Mouse (Mus musculus) cerebellum, adult (tissue): ENCODE measurements around the gene Gm12185.
"Not testable (repeated sequence)": the region's sequence is repeated elsewhere in the genome, so short reads cannot be mapped to it uniquely, and the experiment has no call there.

ENCODE experiments used
- ATAC-seq: cut with Nextera tagmentation; 2 replicates; pipeline ENCODE4 v1.9.2; 2017; ENCODE audit warnings: mild to moderate bottlenecking, moderate library complexity, mixed read lengths; ENCODE audit not compliant: insufficient number of reproducible peaks, low FRiP score, low TSS enrichment

The Gm12185 gene

DNA sequence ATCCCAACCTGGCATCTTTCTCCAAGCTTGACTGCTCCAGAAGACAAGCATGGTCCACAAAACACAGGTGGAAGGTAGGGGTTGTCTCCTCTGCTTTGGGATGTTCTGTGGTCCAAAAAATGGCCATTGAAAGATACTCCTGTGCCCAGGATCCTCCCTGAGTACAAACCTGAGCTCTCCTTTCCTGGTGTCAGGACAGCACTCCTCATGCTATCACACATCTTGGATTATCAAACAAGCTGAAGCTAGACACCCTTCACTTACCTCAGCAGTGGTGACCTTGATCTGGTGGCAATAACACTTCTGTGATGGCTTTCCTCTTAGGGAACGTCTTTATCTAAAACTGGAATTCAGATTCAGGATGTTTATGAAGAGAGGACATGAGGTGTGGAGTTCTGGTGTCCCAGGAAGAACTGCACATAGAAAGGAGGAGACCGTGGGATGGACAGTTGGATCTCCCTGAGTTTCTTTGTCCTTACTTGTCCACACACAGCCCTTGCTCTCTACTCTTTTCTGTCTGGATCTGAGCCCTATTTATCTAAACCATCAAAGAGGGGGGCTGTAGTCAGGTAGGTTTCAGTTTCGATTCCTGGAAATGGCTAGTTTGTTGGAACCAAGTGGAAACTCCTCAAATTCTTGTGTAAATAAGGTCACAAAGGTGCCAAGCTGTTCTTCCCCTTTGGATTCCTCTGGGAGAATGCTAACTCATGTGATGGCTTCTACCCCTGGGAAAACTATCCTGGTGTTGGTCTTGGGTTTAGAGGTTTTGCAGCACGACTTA is at the start of gene Gm12185:
TSS of gene Gm12185 (minus strand) at position 487 of the 781 bp plus-strand sequence.
- not testable (repeated sequence) for ATAC-seq

DNA sequence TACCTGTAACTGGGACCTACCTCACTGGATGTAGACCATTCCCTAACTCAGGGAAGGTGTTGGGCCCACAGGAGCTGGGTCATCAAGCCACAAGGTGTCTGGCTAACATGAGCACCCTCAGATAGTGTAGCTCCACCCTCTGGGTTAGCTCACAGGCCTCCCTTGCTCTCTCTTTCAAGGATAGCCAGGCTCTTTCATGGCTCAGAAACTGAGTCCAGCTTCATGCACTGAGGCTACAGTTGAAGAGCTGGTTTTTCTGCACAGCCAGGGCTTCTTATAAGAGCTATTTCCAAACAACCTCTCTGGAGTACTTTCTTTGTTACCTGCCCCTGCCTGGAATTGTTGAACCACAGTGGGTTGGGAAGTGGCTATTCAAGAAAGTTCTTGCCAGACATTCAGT is 20.0 kb upstream of the Gm12185 start:
- not testable (repeated sequence) for ATAC-seq

DNA sequence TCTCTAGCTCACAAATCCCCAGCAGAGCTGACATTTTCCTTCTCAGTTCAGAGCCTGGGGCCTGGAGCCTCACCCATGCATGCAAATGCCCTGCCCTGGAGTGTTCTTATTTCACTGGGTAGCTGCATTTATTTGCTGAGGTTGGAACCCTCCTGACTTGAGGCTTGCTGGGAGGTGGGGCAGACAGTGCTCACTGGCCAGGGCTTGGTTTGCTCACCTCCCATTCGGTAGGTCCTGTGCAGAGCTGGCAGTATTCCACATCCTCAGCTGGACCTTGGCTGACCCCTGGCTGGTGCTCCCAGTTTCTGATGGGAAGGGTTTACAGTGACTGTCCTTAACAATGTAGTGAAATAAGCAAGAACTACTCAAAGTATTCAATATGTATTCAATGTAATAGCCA is 14.8 kb upstream of the Gm12185 start:
- not testable (repeated sequence) for ATAC-seq

DNA sequence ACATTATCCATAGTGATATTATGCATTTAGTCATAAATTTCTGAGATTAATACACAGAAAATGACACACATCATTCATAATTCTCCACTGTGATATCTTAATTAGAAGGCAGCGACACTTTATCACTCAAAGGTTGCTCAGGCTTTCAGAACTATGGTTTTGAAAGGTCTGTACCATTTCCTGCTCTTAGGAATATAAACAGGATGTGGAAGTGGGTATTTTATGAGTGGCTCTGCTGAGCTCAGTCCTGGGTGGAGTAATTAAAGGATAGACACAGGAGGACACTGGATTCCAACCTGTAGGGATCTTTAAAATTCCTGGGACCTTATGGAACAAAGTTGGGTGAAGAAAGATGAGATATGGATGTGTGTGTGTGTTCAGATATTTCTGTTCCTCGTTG is 14.3 kb upstream of the Gm12185 start:
- ATAC-seq: not testable (repeated sequence)

DNA sequence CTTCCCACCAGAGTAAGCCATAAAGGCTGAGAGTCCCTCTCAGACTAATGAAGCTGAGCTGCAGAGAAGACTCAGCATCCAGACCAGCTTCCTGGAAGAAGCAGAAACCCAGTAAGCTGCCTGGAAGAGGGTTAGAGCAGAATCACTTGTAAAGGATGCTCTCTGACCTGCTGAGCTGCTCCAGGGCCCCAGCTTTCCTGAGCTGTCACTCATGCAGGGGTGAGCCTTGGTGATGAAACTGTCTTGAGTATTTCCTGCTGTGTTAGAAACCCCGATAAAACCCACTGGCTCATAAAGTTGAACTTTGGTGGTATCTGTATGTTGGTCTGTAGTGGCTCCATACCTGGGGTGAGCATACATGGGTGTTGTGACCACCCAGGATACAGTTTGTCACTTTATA is 8.4 kb upstream of the Gm12185 start:
- ATAC-seq: not testable (repeated sequence)

DNA sequence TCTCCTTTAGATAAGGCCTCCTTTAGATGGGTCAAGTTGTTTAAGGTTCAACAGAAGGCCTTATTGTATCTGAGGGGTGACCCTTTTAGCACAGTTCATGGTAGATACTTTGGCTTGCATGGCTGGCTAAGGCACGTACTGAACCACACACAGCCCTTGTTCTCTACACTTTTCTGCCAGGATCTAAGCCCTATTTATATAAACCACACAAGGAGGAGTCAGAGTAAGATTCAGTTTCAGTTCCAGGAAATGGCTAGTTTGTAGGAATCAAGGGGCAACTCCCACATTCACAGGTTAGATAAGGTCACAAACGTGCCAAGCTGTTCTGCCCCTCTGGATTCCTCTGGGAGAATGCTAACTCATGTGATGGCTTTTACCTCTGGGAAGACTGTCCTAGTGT is 2.0 kb upstream of the Gm12185 start, which contains the start of gene Tgtp1:
TSS of gene Tgtp1 (minus strand) at position 155 of the 400 bp plus-strand sequence.
- ATAC-seq: not testable (repeated sequence)

DNA sequence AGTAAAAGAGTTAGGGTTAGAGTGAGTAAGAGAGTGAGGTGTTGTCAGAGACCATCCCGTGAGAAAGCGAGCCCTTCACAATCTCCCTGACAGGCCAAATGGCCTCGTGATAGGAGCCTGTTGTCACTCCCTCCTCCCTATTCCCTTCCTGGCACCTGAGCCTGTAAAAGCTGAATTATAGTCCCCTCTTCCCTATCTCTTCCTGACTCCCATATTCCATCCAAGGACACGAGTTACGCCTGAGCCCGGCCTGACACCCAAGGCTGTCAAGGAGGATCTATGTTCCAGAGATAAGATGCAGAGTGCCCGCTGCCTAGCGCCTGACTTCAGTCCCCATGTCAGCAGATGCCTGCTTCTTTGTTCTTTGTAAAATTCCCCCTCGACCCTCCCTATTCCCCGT is 1.3 kb upstream of the Gm12185 start:
- ATAC-seq: not testable (repeated sequence)

DNA sequence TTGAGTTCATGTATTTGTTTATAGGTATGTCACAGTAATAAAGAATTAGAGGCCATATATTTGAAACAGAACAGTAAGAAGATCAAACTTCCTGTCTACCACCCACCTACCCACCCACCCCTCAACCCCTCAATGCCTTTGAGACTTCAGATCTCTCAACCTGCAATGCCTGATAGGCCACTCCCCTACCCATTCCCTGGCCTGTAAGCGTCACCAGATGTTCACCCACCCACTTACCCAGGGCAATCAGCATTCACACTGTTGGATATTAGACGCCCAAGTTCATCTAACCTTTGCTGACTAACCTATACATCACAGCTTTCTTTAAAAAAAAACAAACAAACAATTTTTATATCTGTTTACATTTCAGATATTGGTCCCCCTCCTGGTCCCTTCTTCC is 2.0 kb downstream of the Gm12185 start:
- ATAC-seq: not testable (repeated sequence)

DNA sequence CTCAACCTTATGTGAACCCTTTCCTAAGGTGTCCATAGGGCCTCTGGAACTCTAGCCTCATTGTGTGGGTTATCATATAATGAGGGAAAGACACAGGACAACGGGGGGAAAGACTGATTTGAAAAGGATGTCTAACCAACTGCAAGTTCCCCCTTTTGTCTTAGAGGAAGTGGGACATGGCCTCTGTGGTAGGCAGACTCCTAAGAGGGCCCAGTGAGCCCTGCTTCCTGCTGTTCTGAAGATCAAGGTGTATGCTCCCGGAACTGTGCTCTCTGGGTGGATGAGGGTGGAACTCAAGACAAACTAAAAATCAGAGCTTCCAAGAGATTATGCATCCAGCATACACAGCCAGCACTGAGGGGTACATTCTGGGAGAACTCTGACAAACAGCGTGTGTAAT is 3.8 kb downstream of the Gm12185 start:
- ATAC-seq: not testable (repeated sequence)

DNA sequence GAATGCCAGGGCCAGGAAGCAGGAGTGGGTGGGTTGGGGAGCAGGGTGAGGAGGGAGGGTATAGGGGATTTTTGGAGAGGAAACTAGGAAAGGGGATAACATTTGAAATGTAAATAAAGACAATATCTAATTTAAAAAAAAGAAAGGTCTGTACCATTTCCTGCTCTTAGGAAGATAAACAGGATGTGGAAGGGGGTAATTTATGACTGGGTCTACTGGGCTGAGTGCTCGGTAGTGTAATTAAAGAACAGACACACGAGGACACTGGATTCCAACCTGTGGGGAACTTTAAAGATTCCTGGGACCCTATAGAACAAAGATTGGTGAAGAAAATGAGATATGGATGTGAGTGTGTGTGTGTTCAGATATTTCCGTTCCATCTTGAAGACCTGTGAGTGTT is 9.2 kb downstream of the Gm12185 start:
- not testable (repeated sequence) for ATAC-seq

DNA sequence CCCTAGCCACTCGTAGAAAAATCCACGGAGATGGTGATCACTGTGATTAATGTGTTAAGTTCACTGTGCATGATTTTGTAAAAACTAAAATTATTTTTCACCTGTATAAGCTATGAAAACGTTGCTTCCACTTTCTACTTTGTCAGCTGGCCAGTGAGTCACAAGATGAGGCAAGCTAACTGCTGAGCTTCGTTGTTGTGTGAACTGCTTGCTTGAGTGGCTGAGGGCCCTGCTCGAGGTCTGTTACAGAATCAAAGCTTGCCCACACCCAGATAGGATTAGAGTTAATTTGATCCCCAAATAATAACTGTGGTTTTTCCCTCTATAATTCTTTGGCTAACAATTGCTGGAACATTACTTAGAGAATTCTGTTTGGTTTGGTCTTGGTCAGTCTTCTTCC is 12.0 kb downstream of the Gm12185 start:
- not testable (repeated sequence) for ATAC-seq

DNA sequence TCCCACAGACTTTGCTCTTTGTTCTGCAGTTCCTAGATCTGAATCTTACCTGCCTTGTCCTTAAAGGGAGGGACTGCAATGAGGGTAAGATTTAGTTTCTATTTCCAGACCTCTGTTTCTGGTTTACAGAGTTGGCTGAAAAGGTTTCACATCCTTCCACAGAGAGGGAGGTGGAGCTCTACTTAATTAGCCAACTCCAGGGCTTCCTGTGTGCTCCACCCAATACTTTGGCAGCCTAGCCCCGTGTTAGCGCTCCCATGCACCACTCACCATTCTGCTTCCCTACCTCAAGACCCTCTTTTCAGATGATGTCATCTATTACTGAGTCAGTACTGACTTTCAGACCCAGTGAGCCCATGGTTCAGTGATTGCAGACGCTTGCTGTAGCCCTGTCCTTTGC is 12.8 kb downstream of the Gm12185 start, which contains the start of gene 9930111J21Rik1:
TSS of gene 9930111J21Rik1 (minus strand) at position 148 of the 400 bp plus-strand sequence.
- ATAC-seq: not testable (repeated sequence)

DNA sequence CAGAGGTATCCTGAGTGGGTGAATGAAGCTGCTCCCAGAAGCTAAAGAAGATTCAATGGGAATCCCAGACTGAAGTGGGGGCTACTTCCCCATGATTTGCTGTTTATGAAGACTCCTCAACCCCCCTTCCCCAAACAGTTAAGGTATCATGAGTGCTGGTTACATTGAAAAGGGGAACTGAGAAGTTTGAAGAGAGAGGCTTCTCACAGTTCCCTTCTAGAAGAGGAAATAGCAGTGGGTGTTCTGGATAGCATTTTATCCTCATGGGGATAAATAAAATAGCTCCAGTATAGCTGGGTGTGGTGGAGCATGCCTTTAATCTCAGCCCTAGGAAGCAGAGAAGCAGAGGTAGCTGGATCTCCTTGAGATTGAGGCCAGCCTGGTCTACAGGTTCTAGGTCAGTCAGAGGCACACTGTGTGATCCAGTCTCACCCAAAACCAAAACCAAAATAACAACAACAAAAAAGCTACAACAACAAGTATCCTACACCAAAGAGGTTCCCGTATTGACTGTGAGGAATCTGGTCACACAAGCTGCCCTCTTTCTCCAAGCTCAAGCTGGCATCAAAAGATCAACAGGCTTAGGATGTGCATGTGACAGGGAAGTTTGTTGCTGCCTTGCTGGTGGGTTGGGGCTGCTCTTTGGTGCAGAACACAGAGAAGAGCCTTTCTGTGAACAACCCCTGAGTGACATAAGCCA is 13.6 kb downstream of the Gm12185 start, which contains the start of gene Olfr56:
TSS of gene Olfr56 (plus strand) at position 650 of the 700 bp plus-strand sequence.
- not testable (repeated sequence) for ATAC-seq

DNA sequence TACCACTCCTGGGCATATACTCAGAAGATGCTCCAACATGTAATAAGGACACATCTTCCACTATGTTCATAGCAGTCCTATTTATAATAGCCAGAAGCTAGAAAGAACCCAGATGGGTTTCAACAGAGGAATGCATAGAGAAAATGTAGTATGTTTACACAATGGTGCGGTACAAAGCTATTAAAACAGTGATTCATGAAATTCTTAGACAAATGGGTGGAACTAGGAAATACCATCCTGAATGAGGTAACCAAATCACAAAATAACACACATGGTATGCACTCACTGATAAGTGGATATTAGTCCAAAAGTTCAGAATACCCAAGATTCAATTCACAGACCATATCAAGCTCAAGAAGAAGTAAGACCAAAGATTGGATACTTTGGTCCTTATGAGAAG is 17.3 kb downstream of the Gm12185 start:
- ATAC-seq: not testable (repeated sequence)

DNA sequence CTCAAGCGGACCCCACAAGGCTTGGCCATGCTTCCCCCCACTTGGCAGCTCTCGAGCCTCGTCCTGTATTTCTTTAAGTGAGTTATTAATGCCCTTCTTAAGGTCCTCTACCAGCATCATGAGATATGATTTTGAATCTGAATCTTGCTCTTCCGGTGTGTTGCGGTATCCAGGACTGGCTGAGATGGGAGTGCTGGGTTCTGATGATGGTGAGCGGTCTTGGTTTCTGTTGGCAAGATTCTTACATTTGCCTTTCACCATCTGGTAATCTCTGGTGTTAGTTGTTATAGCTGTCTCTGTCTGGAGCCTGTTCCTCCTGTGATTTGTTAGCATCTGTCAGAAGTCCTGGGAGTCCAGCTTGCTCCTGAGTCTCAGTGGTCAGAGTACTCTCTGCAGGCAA is 45.9 kb downstream of the Gm12185 start, which contains the start of gene Psme2b:
TSS of gene Psme2b (minus strand) at position 101 of the 400 bp plus-strand sequence.
- not testable (repeated sequence) for ATAC-seq

DNA sequence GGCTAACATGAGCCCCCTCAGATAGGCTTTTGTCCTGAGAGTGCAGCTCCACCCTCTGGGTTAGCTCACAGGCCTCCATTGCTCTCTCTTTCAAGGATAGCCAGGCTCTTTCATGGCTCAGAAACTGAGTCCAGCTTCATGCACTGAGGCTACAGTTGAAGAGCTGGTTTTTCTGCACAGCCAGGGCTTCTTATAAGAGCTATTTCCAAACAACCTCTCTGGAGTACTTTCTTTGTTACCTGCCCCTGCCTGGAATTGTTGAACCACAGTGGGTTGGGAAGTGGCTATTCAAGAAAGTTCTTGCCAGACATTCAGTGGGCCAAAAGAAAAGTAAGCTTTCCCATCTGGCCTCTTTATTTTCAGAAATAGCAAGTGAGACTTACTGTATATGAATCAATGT is 52.7 kb downstream of the Gm12185 start:
- ATAC-seq: not testable (repeated sequence)

DNA sequence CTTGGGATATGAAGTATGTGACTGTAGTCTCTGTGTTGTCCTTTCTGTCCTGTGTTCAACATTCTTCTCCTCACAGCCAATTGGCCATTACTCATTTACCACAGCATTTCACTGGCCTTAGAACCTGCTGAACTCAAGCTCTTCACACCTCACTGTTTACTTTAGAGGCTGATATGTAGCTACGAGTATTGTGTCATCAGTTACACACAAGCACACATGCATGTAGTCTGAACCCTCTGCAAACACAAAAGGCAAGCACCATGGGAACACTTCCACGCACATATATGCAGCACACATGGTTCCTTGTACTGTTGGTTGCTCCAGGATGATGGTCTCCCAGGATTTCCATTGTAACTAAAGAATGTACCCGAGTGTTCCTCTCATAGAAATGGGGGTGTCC is 56.7 kb downstream of the Gm12185 start:
- ATAC-seq: not testable (repeated sequence)

DNA sequence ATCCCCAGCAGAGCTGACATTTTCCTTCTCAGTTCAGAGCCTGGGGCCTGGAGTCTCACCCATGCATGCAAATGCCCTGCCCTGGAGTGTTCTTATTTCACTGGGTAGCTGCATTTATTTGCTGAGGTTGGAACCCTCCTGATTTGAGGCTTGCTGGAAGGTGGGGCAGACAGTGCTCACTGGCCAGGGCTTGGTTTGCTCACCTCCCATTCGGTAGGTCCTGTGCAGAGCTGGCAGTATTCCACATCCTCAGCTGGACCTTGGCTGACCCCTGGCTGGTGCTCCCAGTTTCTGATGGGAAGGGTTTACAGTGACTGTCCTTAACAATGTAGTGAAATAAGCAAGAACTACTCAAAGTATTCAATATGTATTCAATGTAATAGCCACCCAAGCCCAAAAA is 58.1 kb downstream of the Gm12185 start:
- ATAC-seq: not testable (repeated sequence)

DNA sequence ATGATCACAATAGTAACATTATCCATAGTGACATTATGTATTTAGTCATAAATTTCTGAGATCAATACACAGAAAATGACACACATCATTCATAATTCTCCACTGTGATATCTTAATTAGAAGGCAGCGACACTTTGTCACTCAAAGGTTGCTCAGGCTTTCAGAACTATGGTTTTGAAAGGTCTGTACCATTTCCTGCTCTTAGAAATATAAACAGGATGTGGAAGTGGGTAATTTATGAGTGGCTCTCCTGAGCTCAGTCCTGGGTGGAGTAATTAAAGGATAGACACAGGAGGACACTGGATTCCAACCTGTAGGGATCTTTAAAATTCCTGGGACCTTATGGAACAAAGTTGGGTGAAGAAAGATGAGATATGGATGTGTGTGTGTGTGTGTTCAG is 58.6 kb downstream of the Gm12185 start:
- ATAC-seq: not testable (repeated sequence)

DNA sequence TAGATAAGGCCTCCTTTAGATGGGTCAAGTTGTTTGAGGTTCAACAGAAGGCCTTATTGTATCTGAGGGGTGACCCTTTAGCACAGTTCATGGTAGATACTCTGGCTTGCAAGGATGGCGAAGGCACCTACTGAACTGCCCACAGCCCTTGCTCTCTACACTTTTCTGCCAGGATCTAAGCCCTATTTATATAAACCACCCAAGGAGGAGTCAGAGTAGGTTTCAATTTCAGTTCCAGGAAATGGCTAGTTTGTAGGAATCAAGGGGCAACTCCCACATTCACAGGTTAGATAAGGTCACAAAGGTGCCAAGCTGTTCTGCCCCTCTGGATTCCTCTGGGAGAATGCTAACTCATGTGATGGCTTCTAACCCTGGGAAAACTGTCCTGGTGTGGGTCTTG is 64.0 kb downstream of the Gm12185 start:
- not testable (repeated sequence) for ATAC-seq

DNA sequence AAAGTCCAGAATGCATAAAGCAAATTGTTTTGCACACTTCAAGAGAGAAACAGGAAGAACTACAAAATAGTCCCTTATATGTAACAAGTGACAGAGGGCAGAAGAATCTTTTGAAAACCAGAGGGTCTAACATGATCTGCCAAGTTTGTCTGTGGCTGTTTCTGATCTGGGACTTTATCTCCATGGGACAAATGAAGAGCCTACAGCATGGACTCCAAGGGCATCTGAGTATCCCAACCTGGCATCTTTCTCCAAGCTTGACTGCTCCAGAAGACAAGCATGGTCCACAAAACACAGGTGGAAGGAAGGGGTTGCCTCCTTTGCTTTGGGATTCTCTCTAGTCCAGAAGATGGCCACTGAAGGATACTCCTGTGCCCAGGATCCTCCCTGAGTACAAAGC is 65.6 kb downstream of the Gm12185 start:
- ATAC-seq: not testable (repeated sequence)
